Mouse (Mus musculus) lung, postnatal 0 days (tissue): ENCODE results near the gene Matn3. TPM values are rescaled to one million over a fixed set of nuclear protein-coding genes. Genes with fewer than 3 reads are reported as not detected.

Source experiments
- ATAC-seq: fragments of 200-750 bp; cut with Nextera tagmentation; 2 replicates; pipeline ENCODE4 v1.8.0; 2017; ENCODE audit warnings: moderate library complexity
- DNase-seq: peaks from one replicate; pipeline ENCODE4 v3.0.0-alpha.2; 2016; ENCODE audit warnings: low spot score
- H3K27ac ChIP-seq: fragments of 300-500 bp; sonication (generic); 2 replicates; pipeline ENCODE4 v1.5.1; 2014; ENCODE audit warnings: antibody characterized with exemption, mild to moderate bottlenecking, low read length, mixed read lengths
- H3K27me3 ChIP-seq: fragments of 300-500 bp; sonication (generic); replicated peaks from 2 replicates; pipeline ENCODE4 v1.6.1; 2014; ENCODE audit warnings: low read length, mixed read lengths; ENCODE audit not compliant: insufficient read depth
- H3K36me3 ChIP-seq: fragments of 300-500 bp; sonication (generic); 2 replicates; pipeline ENCODE4 v1.6.1; 2014; ENCODE audit warnings: low read length, mixed read lengths; ENCODE audit not compliant: insufficient read depth
- H3K4me1 ChIP-seq: fragments of 300-500 bp; sonication (generic); 2 replicates; pipeline ENCODE4 v1.6.1; 2014; ENCODE audit warnings: antibody characterized with exemption, low read depth, low read length, mixed read lengths; ENCODE audit not compliant: insufficient read depth
- H3K4me2 ChIP-seq: fragments of 300-500 bp; sonication (generic); replicated peaks from 2 replicates; pipeline ENCODE4 v1.6.1; 2014; ENCODE audit warnings: low read depth, mild to moderate bottlenecking, low read length, moderate library complexity, mixed read lengths
- H3K4me3 ChIP-seq: fragments of 300-500 bp; sonication (generic); 2 replicates; pipeline ENCODE4 v1.5.1; 2014; ENCODE audit warnings: low read depth, low read length
- H3K9ac ChIP-seq: fragments of 300-500 bp; sonication (generic); replicated peaks from 2 replicates; pipeline ENCODE4 v1.6.1; 2014; ENCODE audit warnings: low read depth, mild to moderate bottlenecking
- H3K9me3 ChIP-seq: fragments of 300-500 bp; sonication (generic); 2 replicates; pipeline ENCODE4 v1.6.1; 2016; ENCODE audit warnings: low read length, mixed read lengths
- CTCF ChIP-seq: IDR thresholded peaks from 2 replicates; pipeline ENCODE4 v1.5.1; 2016; ENCODE audit warnings: antibody characterized with exemption, mild to moderate bottlenecking
- EP300 ChIP-seq: IDR thresholded peaks from 2 replicates; pipeline ENCODE4 v1.6.1; 2016; ENCODE audit warnings: antibody characterized with exemption, mild to moderate bottlenecking, control low read depth
- WGBS: fragments of 180-500 bp; shearing (Covaris S2); extraction: QIAGEN DNeasy Blood & Tissue Kit; methylation state at CpG from one replicate; pipeline ENCODE4 v1.1.7; 2014; 5-methylcytosine and 5-hydroxymethylcytosine counted together
- polyA plus RNA-seq: library from polyadenylated mRNA; unstranded; fragments of >200 nt; fragmentation: Nextera tagmentation; extraction: Ambion mirVana; gene quantifications from 2 replicates; pipeline ENCODE4 v1.2.1, GENCODE M21; 2015

The Matn3 gene
- polyA plus RNA-seq, 1 experiment from 2014 or later, result 0.33 TPM

- WGBS, result under 1% methylated on average over 45 of the region's 45 CpGs
- no peak within 1 kb of the TSS for H3K27ac ChIP-seq
- peak within 1 kb of the TSS; percentile 73 for H3K4me2 ChIP-seq
- H3K4me3 ChIP-seq, result peak within 1 kb of the TSS; percentile 64
- peak within 1 kb of the TSS; percentile 41; the same call in 1 of the 2 replicates for H3K9ac ChIP-seq
- no peaks in the 10 kb centered on the region for H3K4me1 ChIP-seq
- H3K27me3 ChIP-seq, result no peaks in the 10 kb centered on the region
- H3K9me3 ChIP-seq, result no peaks in the 10 kb centered on the region; the same call in 1 of the 2 replicates
- ATAC-seq, result peak; percentile 90
- no peak for TF ChIP-seq EP300
- TF ChIP-seq CTCF, result no peak
- H3K36me3 ChIP-seq, result no peaks in the 10 kb centered on the region
- DNase-seq, result peak; percentile 91
Observed at GRCm38 (mm10) chr12:8973820-8974465, 26.2 kb downstream of the Matn3 start, which contains the start of gene Wdr35. Gene Wdr35, plus strand, starts transcription at chr12:8973892.

GRCm38 (mm10) chr12:8975076-8975475 is 27.3 kb downstream of the Matn3 start:
- no peaks in the 10 kb centered on the region for H3K4me1 ChIP-seq
- ATAC-seq, result no peak
- H3K4me2 ChIP-seq, result no peak overlapping the region
- 87% methylated on average over 3 of the region's 3 CpGs for WGBS
- no peak for DNase-seq
- H3K27ac ChIP-seq, result no peak overlapping the region
- no peaks in the 10 kb centered on the region for H3K27me3 ChIP-seq
- no peaks in the 10 kb centered on the region for H3K36me3 ChIP-seq
- H3K9ac ChIP-seq, result no peak overlapping the region
- H3K9me3 ChIP-seq, result no peaks in the 10 kb centered on the region; the same call in 1 of the 2 replicates
- H3K4me3 ChIP-seq, result no peak overlapping the region
- TF ChIP-seq CTCF, result peak; percentile 21
- TF ChIP-seq EP300, result no peak

GRCm38 (mm10) chr12:8993231-8993630 is 45.5 kb downstream of the Matn3 start:
- H3K4me1 ChIP-seq, result no peaks in the 10 kb centered on the region
- H3K36me3 ChIP-seq, result no peaks in the 10 kb centered on the region
- no peak for DNase-seq
- H3K9ac ChIP-seq, result no peak overlapping the region
- no peaks in the 10 kb centered on the region for H3K27me3 ChIP-seq
- TF ChIP-seq EP300, result no peak
- no peak for TF ChIP-seq CTCF
- H3K4me3 ChIP-seq, result no peak overlapping the region
- no peak overlapping the region for H3K4me2 ChIP-seq
- WGBS, result 43% methylated on average over 8 of the region's 8 CpGs
- H3K27ac ChIP-seq, result no peak overlapping the region
- no peak for ATAC-seq
- H3K9me3 ChIP-seq, result no peaks in the 10 kb centered on the region

GRCm38 (mm10) chr12:8998318-8998717 is 50.6 kb downstream of the Matn3 start:
- no peak overlapping the region for H3K4me3 ChIP-seq
- 80% methylated on average over 4 of the region's 4 CpGs for WGBS
- H3K27ac ChIP-seq, result no peak overlapping the region
- TF ChIP-seq EP300, result no peak
- no peak for TF ChIP-seq CTCF
- no peaks in the 10 kb centered on the region for H3K36me3 ChIP-seq
- ATAC-seq (no peak), DNase-seq (no peak)
- H3K27me3 ChIP-seq, result no peaks in the 10 kb centered on the region
- no peaks in the 10 kb centered on the region for H3K4me1 ChIP-seq
- H3K9me3 ChIP-seq, result no peaks in the 10 kb centered on the region
- H3K9ac ChIP-seq, result no peak overlapping the region
- no peak overlapping the region for H3K4me2 ChIP-seq

GRCm38 (mm10) chr12:9002038-9002648 is 54.4 kb downstream of the Matn3 start:
- Histone ChIP-seq H3K4me3 (no peak overlapping the region), H3K9ac (no peak overlapping the region), H3K36me3 (no peaks in the 10 kb centered on the region), H3K9me3 (no peaks in the 10 kb centered on the region), H3K4me1 (no peaks in the 10 kb centered on the region), H3K27ac (no peak overlapping the region), H3K4me2 (no peak overlapping the region), H3K27me3 (no peaks in the 10 kb centered on the region)
- WGBS, result 14% methylated on average over 5 of the region's 5 CpGs
- TF ChIP-seq EP300 (no peak), CTCF (peak; percentile 88)
- DNase-seq (peak; percentile 96), ATAC-seq (peak; percentile 33; the same call in 1 of the 2 replicates)

GRCm38 (mm10) chr12:9007146-9007545 is 59.4 kb downstream of the Matn3 start:
- no peak for ATAC-seq
- 52% methylated on average over 4 of the region's 4 CpGs for WGBS

More at GRCm38 (mm10) chr12:9007146-9007545, 59.4 kb downstream of the Matn3 start:
- H3K27ac ChIP-seq, result no peak overlapping the region
- no peak overlapping the region for H3K4me3 ChIP-seq
- TF ChIP-seq EP300, result no peak
- TF ChIP-seq CTCF, result no peak
- H3K4me1 ChIP-seq, result no peaks in the 10 kb centered on the region
- no peak overlapping the region for H3K4me2 ChIP-seq
- DNase-seq, result no peak
- no peaks in the 10 kb centered on the region for H3K27me3 ChIP-seq
- H3K9me3 ChIP-seq, result no peaks in the 10 kb centered on the region
- no peak overlapping the region for H3K9ac ChIP-seq
- no peaks in the 10 kb centered on the region for H3K36me3 ChIP-seq
